Mouse (Mus musculus): Measurements from ENCODE around the gene Usp32. TPM values are rescaled to one million over a fixed set of nuclear protein-coding genes. Genes with fewer than 3 reads are reported as not detected.

The Usp32 gene
- polyA plus RNA-seq, 1 experiment from 2014 or later, result 4.8 TPM

DNA sequence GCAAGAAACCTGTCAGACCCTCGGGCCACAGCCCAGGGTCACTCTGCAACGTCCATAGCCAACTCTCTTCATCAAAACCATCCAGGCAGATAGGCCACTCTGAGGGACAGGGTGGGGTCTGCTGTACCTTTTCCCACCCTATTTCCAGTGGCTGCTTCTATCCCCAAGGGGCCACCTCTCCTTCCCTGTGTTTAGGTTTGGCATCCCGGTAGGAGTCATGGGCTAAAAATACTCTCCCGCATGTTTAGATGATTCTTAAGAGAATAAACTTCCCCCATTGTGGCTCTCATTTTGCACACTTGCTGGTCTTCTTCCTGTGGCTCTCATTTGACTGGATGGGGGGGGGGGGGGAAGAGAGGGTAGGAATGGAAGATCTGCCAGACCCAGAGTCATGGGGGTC lies 171.7 kb downstream of the Usp32 start:
- Histone ChIP-seq H3K4me1 (peaks cover 34% of the 10 kb centered on the region), H3K27me3 (ENCODE audit: poor library complexity, severe bottlenecking) (no peaks in the 10 kb centered on the region), H3K9me3 (no peaks in the 10 kb centered on the region), H3K4me3 (no peak overlapping the region), H3K27ac (peak overlapping the region; percentile 83), H3K36me3 (replicated peaks) (no peaks in the 10 kb centered on the region)
- WGBS, result 85% methylated on average over 4 of the region's 4 CpGs
- DNase-seq (ENCODE audit: extremely low spot score, low spot score), result no peak

DNA sequence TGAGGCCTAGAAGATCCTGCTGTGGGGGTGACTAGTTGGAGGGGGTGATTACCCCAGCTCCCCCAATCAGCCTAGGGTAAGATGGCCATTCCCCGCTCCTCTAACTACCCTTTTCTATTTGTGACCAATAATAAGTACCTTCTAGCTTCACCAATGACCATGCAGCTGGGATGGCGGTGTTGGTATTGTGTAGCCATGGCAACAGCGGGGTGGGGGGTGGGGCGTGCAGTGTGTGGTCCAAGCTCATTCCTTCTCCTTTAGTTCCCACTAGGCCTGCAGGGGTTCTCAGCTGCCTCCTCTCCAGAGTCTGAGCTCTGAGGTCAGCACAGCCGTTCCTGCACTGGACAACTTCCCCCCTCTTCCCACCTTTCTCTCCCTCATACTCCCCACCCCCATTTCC lies 172.8 kb downstream of the Usp32 start:
- peak overlapping the region; percentile 5; the same call in 1 of the 2 replicates for H3K4me3 ChIP-seq
- WGBS, result 22% methylated on average over 5 of the region's 5 CpGs
- no peaks in the 10 kb centered on the region for H3K27me3 ChIP-seq (ENCODE audit: poor library complexity, severe bottlenecking)
- H3K27ac ChIP-seq, result peak overlapping the region; percentile 83
- H3K4me1 ChIP-seq, result peaks cover 34% of the 10 kb centered on the region
- peak; percentile 74 for DNase-seq (ENCODE audit: extremely low spot score, low spot score)
- H3K36me3 ChIP-seq (replicated peaks), result no peaks in the 10 kb centered on the region
- H3K9me3 ChIP-seq, result no peaks in the 10 kb centered on the region

DNA sequence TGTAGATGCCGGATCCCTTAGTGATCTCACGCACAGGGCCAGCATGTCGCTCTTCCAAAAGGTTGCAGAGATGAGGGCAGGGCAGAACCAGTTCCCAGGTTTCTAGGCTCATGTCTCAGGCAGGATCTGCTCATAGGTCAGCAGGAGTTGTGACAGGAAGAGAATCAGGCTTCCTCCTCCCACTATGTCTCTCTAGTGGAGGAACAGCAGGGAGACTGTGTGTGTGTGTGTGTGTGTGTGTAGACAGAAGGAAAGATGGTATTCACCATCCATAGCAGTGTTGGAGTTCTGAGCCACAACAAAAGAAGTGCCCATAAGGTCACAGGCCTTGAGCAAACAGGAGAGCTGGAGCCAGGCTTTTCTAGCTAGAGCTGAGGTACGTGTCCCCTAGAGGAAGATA lies 173.3 kb downstream of the Usp32 start:
- no peaks in the 10 kb centered on the region for H3K9me3 ChIP-seq
- peak overlapping the region; percentile 83 for H3K27ac ChIP-seq
- no peaks in the 10 kb centered on the region for H3K27me3 ChIP-seq (ENCODE audit: poor library complexity, severe bottlenecking)
- 71% methylated on average over 4 of the region's 4 CpGs for WGBS
- H3K4me1 ChIP-seq, result peaks cover 34% of the 10 kb centered on the region
- no peak for DNase-seq (ENCODE audit: extremely low spot score, low spot score)
- no peaks in the 10 kb centered on the region for H3K36me3 ChIP-seq (replicated peaks)
- no peak overlapping the region for H3K4me3 ChIP-seq

DNA sequence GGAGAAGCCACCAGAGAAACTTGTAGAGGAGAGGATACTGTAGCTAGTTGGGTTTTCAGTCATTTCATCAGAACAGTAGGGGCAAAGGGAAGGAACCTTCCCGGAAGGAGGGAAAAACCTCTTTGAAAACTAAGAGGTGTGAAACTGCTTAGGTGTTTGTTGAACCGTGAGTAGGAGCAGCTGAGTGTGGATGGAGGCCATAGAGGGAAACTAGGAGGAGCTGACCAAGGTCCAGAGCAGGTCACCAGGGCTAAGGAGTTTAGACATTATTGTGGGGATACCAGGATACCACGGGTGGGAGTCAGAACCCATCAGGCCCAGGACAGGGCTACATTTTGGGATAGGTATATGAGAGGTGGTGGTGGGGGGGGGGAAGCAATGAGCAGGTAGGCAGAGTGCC lies 176.4 kb downstream of the Usp32 start:
- Histone ChIP-seq H3K9me3 (no peaks in the 10 kb centered on the region), H3K27ac (no peak overlapping the region), H3K27me3 (ENCODE audit: poor library complexity, severe bottlenecking) (peaks cover 22% of the 10 kb centered on the region), H3K4me1 (peaks cover 45% of the 10 kb centered on the region), H3K36me3 (replicated peaks) (no peaks in the 10 kb centered on the region), H3K4me3 (no peak overlapping the region)
- no peak for DNase-seq (ENCODE audit: extremely low spot score, low spot score)
- WGBS, result 91% methylated on average over 3 of the region's 3 CpGs

DNA sequence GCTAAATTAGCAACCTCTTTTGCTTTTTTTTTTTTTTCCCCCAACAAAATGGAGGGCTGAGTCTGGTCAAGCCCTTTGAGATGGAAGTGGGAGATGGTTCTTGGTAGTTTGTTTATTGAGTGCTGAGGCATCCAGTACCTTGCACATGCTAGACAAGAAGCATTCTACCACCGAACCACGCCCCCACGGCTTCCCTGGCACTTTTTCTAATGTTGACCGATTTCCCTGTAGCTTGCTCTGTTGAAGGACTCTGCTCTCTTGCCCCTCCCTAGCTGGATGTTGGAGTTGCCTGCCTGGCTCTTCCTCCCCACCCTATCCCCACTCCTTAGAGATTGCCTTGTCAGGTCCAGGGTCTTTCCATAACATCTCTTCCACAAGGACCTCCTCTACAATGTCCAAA lies 177.4 kb downstream of the Usp32 start:
- Histone ChIP-seq H3K36me3 (replicated peaks) (no peaks in the 10 kb centered on the region), H3K27ac (no peak overlapping the region), H3K4me3 (no peak overlapping the region), H3K27me3 (ENCODE audit: poor library complexity, severe bottlenecking) (peaks cover 32% of the 10 kb centered on the region), H3K4me1 (peaks cover 45% of the 10 kb centered on the region), H3K9me3 (no peaks in the 10 kb centered on the region)
- WGBS, result 87% methylated on average over 4 of the region's 4 CpGs
- DNase-seq (ENCODE audit: extremely low spot score, low spot score), result no peak

DNA sequence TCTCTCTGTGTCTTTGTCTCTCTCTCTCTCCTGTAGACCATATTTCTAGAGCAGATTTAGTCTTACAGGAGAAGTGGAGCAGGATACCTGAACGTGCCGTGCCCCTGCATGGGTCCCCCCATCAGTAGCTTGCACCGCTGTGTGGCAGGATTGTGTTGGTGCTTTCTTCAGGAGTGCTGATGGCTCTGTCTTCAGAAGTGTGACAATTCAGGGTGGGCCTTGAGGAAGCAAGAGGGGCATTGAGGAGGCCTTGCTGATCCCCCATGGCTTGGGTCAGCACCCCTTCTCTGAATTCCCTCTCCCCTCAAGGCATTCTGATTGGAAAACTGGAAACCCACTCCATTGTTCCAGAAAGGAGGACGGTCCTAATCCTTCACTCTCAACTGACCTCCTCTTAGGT lies 178.4 kb downstream of the Usp32 start:
- H3K27me3 ChIP-seq (ENCODE audit: poor library complexity, severe bottlenecking), result peaks cover 42% of the 10 kb centered on the region
- H3K27ac ChIP-seq, result no peak overlapping the region
- H3K9me3 ChIP-seq, result no peaks in the 10 kb centered on the region
- peaks cover 39% of the 10 kb centered on the region for H3K4me1 ChIP-seq
- DNase-seq (ENCODE audit: extremely low spot score, low spot score), result no peak
- WGBS, result 81% methylated on average over 4 of the region's 4 CpGs
- no peaks in the 10 kb centered on the region for H3K36me3 ChIP-seq (replicated peaks)
- H3K4me3 ChIP-seq, result no peak overlapping the region

DNA sequence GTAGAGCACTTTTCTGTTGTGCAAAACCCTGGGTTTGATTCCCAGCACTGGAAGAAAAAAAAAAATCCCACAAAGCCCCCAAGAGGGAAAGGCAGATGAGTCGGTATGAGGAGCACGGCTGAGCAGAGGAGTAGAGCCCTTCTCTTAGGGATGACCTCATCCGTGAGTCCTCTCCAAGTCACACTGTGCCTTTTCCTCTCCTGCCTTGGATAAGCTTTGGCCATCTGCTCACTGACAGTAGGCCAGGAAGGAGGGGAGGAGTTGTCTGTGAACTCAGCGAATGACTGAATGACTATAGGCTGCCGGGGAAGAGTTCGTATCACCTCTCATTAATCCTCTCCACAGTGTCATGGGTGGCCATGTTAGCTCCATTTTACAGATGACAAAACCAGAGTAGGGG lies 179.2 kb downstream of the Usp32 start:
- WGBS, result 73% methylated on average over 6 of the region's 6 CpGs
- Histone ChIP-seq H3K27ac (peak overlapping the region; percentile 60; the same call in 1 of the 2 replicates), H3K4me1 (peaks cover 41% of the 10 kb centered on the region), H3K9me3 (no peaks in the 10 kb centered on the region), H3K36me3 (replicated peaks) (no peaks in the 10 kb centered on the region), H3K4me3 (no peak overlapping the region), H3K27me3 (ENCODE audit: poor library complexity, severe bottlenecking) (peaks cover 50% of the 10 kb centered on the region)
- DNase-seq (ENCODE audit: extremely low spot score, low spot score), result no peak

DNA sequence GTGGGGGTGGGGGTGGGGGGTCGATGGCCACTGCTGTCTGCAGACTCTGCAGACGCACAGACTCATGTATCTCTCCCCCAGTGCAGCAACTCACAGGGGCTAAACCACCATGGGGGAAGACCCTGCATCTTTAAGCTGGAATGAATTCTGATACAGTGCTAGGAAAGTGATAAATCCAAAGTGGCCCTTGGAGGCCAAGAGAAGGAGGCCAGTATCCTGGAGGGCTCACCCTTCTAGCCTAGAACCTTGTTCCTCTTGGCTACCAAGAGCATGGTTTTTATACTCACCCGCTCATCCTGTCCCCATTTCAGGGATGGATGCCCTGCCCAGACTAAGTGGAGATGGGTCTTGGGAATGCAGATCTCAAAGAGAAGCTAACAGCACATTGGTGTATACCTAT lies 179.7 kb downstream of the Usp32 start:
- H3K36me3 ChIP-seq (replicated peaks), result no peaks in the 10 kb centered on the region
- H3K4me3 ChIP-seq, result no peak overlapping the region
- WGBS, result 29% methylated on average over 3 of the region's 3 CpGs
- no peaks in the 10 kb centered on the region for H3K9me3 ChIP-seq
- DNase-seq (ENCODE audit: extremely low spot score, low spot score), result no peak
- H3K4me1 ChIP-seq, result peaks cover 42% of the 10 kb centered on the region
- H3K27ac ChIP-seq, result peak overlapping the region; percentile 60
- H3K27me3 ChIP-seq (ENCODE audit: poor library complexity, severe bottlenecking), result peaks cover 51% of the 10 kb centered on the region

DNA sequence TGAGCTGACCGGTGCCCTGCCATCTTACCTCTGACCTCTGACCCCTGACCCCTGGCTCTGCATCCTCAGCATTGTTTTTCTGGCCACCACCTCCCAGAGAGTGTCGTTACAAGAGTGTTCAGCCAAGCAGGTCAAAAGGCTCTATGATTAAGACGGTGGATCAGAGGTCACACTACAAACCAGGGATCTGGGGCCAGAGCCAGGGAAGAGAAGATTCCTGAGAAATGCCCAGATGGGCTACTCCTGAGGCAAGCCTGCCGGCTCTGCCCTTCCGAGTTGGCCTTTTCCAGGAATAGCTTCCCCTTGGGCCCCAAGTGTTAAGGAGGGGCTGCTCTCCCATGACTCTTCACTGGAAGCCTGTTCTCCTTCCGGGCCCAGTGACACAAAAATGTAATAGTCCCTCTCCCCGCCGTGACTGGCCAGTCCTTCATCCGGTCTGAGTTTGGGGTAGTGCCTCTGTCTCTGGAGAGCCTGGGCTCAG lies 180.2 kb downstream of the Usp32 start:
- Histone ChIP-seq H3K9me3 (no peaks in the 10 kb centered on the region), H3K4me1 (peaks cover 42% of the 10 kb centered on the region), H3K27me3 (ENCODE audit: poor library complexity, severe bottlenecking) (peaks cover 55% of the 10 kb centered on the region), H3K36me3 (replicated peaks) (no peaks in the 10 kb centered on the region), H3K4me3 (peak overlapping the region; percentile 13; the same call in 1 of the 2 replicates), H3K27ac (peak overlapping the region; percentile 60)
- peak; percentile 39 for DNase-seq (ENCODE audit: extremely low spot score, low spot score)
- 1% methylated on average over 9 of the region's 9 CpGs for WGBS

DNA sequence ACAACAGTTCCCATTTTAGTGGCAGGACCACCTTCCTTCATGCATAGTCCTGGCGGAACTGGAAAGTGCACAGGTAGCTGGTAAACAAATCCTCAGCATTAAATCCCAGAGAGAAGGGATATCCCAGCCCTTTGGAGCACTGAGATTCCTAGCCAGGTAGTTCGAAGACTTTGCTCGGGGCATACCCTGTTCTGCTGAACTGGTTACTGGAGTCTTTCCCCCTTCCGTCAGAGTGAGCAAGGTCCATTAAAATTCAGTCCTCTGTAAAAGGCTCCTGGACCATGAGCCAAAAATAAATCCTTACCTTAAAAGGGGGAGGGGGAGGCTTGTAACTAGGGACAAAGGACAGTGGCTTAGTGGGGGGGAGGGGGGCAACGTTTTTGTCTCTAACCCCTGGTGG lies 180.8 kb downstream of the Usp32 start:
- DNase-seq (ENCODE audit: extremely low spot score, low spot score), result no peak

DNA sequence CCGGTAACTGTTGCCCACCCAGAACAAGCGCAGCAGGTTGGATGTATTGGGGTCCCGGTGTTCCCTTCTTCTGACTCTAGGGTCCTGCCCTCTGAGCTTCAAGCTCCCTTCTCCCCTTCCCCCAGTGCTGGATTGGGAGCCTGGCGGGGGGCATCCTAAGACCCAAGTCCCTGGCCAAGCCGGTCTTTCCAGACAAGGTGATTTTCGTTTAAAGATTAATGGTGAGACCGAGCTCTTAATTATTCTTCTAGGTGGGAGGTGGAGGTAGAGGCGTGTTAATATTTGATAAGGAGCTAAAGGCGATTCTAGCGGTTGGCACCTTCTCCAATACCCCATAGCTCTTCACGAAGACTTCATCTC lies 181.7 kb downstream of the Usp32 start:
- Histone ChIP-seq H3K27me3 (ENCODE audit: poor library complexity, severe bottlenecking) (peaks cover 55% of the 10 kb centered on the region), H3K36me3 (replicated peaks) (no peaks in the 10 kb centered on the region), H3K9me3 (no peaks in the 10 kb centered on the region), H3K4me3 (peak overlapping the region; percentile 48), H3K27ac (no peak overlapping the region), H3K4me1 (peaks cover 42% of the 10 kb centered on the region)
- DNase-seq (ENCODE audit: extremely low spot score, low spot score), result no peak
- 3% methylated on average over 11 of the region's 11 CpGs for WGBS

More for the DNA sequence above, 180.8 kb downstream of the Usp32 start:
- Histone ChIP-seq H3K4me3 (no peak overlapping the region), H3K9me3 (no peaks in the 10 kb centered on the region), H3K4me1 (peaks cover 42% of the 10 kb centered on the region), H3K36me3 (replicated peaks) (no peaks in the 10 kb centered on the region), H3K27me3 (ENCODE audit: poor library complexity, severe bottlenecking) (peaks cover 55% of the 10 kb centered on the region), H3K27ac (peak overlapping the region; percentile 60; the same call in 1 of the 2 replicates)
- 14% methylated on average over 5 of the region's 5 CpGs for WGBS

DNA sequence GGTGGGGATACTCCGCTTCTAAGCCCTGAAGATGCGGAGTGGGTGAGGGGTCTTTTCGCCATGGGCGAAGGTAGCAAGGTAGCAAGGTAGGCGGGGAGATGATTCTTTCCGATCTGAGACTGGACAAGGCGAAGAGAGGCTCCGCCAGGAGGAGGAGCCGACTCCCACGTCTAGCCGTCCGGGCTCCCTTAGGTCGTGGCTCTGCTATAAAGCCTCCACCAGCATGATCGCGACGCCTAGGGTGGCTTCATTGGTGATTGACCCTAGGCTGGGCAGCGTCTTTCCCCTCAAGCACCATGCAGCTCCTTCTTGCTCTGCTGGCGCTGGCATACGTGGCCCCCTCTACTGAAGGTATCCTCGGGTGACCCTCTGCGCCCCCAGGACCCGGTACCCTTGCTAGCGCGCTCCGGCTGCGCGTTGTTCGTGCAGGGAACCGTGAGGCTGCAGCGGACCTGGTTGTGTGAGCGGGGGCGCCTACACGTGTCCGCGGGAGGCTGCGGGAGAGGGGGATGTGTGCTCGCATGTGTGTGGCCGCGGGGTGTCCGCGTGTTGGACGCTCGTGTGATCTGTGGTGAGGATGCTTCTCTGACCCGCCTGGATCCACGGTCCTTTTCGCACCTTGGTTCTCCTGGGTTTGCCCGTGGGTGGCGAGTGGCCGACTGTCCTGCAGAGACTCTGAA lies 182.2 kb downstream of the Usp32 start, which contains the start of gene Car4:
Car4 (plus strand) TSS at position 196 of the 680 bp plus-strand sequence.
- DNase-seq (ENCODE audit: extremely low spot score, low spot score), result no peak
- WGBS, result under 1% methylated on average over 49 of the region's 49 CpGs

DNA sequence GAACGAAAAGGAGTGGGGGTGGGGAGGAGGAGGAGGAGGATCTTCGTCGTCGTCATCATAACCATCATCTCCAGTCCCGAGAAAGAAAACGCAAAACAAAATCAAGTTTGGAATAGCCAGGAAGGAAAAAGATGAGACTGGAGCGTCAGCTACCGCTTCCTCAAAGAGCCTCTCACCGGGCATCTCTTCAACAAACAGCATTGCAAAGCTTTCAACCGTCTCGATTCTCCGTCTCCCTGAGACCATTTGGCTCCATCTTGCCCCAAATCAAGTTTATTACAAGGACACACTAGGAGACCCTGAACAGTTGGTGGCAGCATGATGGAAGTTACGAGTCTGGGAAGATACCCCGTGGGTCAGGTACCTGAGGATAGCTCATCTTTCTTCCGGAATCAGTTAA lies 182.8 kb downstream of the Usp32 start:
- Histone ChIP-seq H3K27me3 (ENCODE audit: poor library complexity, severe bottlenecking) (peaks cover 55% of the 10 kb centered on the region), H3K27ac (no peak overlapping the region)
- 8% methylated on average over 15 of the region's 15 CpGs for WGBS

More for the DNA sequence above, 182.2 kb downstream of the Usp32 start, which contains the start of gene Car4:
- peaks cover 55% of the 10 kb centered on the region for H3K27me3 ChIP-seq (ENCODE audit: poor library complexity, severe bottlenecking)
- H3K4me1 ChIP-seq, result peaks cover 42% of the 10 kb centered on the region
- no peak within 1 kb of the TSS for H3K27ac ChIP-seq
- H3K4me3 ChIP-seq, result peak within 1 kb of the TSS; percentile 48
- H3K36me3 ChIP-seq (replicated peaks), result no peaks in the 10 kb centered on the region
- H3K9me3 ChIP-seq, result no peaks in the 10 kb centered on the region

More for the DNA sequence above, 182.8 kb downstream of the Usp32 start:
- Histone ChIP-seq H3K4me3 (peak overlapping the region; percentile 48), H3K36me3 (replicated peaks) (no peaks in the 10 kb centered on the region), H3K9me3 (no peaks in the 10 kb centered on the region), H3K4me1 (peaks cover 42% of the 10 kb centered on the region)
- no peak for DNase-seq (ENCODE audit: extremely low spot score, low spot score)

Data from forebrain, embryonic 10.5 days (tissue).